Comparison of ENCODE assay signal across 22 mouse cellular contexts in genomic region chr5:147585070-147585469, GRCm38 (mm10).
DNase-seq lines count a peak whose midpoint lies in the region; ATAC-seq and TF ChIP-seq lines count a peak whose summit lies in the region.
"Had no signal": no experiment of that assay in that cellular context is flagged by ENCODE, and none has a peak within 500 bp of the region (broad histone marks: within the 10 kb centered on the region; RNA-seq: fewer than 3 reads in every experiment).

No protein-coding gene starts in this region.

- H3K4me3 ChIP-seq in heart, postnatal 0 days (ENCODE audit: low read depth, low read length) = no peak overlapping the region
- no peak overlapping the region for H3K4me3 ChIP-seq in heart, embryonic 10.5 days
- no peak overlapping the region for H3K4me3 ChIP-seq in lung, embryonic 14.5 days (ENCODE audit: low read depth, low read length)
- H3K4me3 ChIP-seq in forebrain, embryonic 12.5 days (replicated peaks) = no peak overlapping the region
- H3K4me3 ChIP-seq: forebrain, embryonic 10.5 days; liver, embryonic 15.5 days; megakaryocyte, embryonic 14.5 days; myocyte; stomach, embryonic 15.5 days had no signal

- no peak for TF ChIP-seq EP300 in heart, postnatal 0 days (IDR thresholded peaks at IDR 0.05; ENCODE audit: low read depth)

- no peak overlapping the region for H3K4me2 ChIP-seq in heart, postnatal 0 days (ENCODE audit: low read depth, low read length)
- no peak overlapping the region for H3K4me2 ChIP-seq in lung, embryonic 14.5 days
- no peak overlapping the region for H3K4me2 ChIP-seq in forebrain, embryonic 12.5 days
- H3K4me2 ChIP-seq: hindbrain, embryonic 14.5 days; liver, embryonic 15.5 days; stomach, embryonic 15.5 days had no signal

- DNase-seq in heart, postnatal 0 days (ENCODE audit: low spot score) = no peak
- no peak for DNase-seq in heart, embryonic 10.5 days (ENCODE audit: low spot score)
- peak; percentile 24 for DNase-seq in MEL-GATA-1-ER (ENCODE audit: extremely low read depth, low read depth)
- peak; percentile 41 for DNase-seq in lung, embryonic 14.5 days
- peak; percentile 77 for DNase-seq in lung, postnatal 36 days
- no peak for DNase-seq in gastrocnemius, postnatal 14 days
- DNase-seq: cerebellum, adult 18-20 months; cerebellum, postnatal 36 days; gastrocnemius, postnatal 10 days; layer of hippocampus, postnatal 36 days; midbrain, embryonic 14.5 days; right cerebral cortex, postnatal 25 days; thymus, adult 18-20 months; thymus, postnatal 4 days had no signal

- 60% methylated on average over 1 of the region's 1 CpGs for WGBS in heart, postnatal 0 days
- WGBS in heart, embryonic 10.5 days = 64% methylated on average over 1 of the region's 1 CpGs
- WGBS in lung, embryonic 14.5 days = 71% methylated on average over 1 of the region's 1 CpGs
- 90% methylated on average over 1 of the region's 1 CpGs for WGBS in forebrain, embryonic 12.5 days

- H3K9ac ChIP-seq in heart, postnatal 0 days (replicated peaks; ENCODE audit: low read depth, low read length) = no peak overlapping the region
- no peak overlapping the region for H3K9ac ChIP-seq in lung, embryonic 14.5 days
- no peak overlapping the region for H3K9ac ChIP-seq in forebrain, embryonic 12.5 days
- H3K9ac ChIP-seq: hindbrain, embryonic 14.5 days; liver, embryonic 15.5 days; stomach, embryonic 15.5 days had no signal

- no peaks in the 10 kb centered on the region; the same call in 1 of the 2 replicates for H3K36me3 ChIP-seq in heart, postnatal 0 days (replicated peaks; ENCODE audit: control insufficient read depth, insufficient read depth, low read length)
- H3K36me3 ChIP-seq in heart, embryonic 10.5 days = peaks cover 7% of the 10 kb centered on the region; the same call in 1 of the 2 replicates
- no peaks in the 10 kb centered on the region for H3K36me3 ChIP-seq in lung, embryonic 14.5 days (ENCODE audit: insufficient read depth)
- H3K36me3 ChIP-seq in forebrain, embryonic 12.5 days (replicated peaks) = no peaks in the 10 kb centered on the region
- H3K36me3 ChIP-seq: forebrain, embryonic 10.5 days; liver, embryonic 15.5 days; stomach, embryonic 15.5 days had no signal

- peak overlapping the region; percentile 74; the same call in 1 of the 2 replicates for H3K27ac ChIP-seq in heart, postnatal 0 days (ENCODE audit: low read depth)
- no peak overlapping the region for H3K27ac ChIP-seq in heart, embryonic 10.5 days
- no peak overlapping the region for H3K27ac ChIP-seq in lung, embryonic 14.5 days (ENCODE audit: low read depth)
- H3K27ac ChIP-seq in forebrain, embryonic 12.5 days = no peak overlapping the region
- H3K27ac ChIP-seq: forebrain, embryonic 10.5 days; hindbrain, embryonic 14.5 days; liver, embryonic 15.5 days; stomach, embryonic 15.5 days had no signal

- intact Hi-C loops in gastrocnemius, postnatal 14 days (cut with DNase I; ENCODE audit: low total_unique reads) = loop anchor here (5.0 kb wide), 1 partner anchor 262 kb away; no protein-coding TSS in a partner anchor

- TF ChIP-seq CTCF in heart, postnatal 0 days (IDR thresholded peaks at IDR 0.05; ENCODE audit: low read depth) = no peak
- TF ChIP-seq CTCF in lung, embryonic 14.5 days (IDR thresholded peaks at IDR 0.05; ENCODE audit: low read depth) = no peak

- no peaks in the 10 kb centered on the region for H3K27me3 ChIP-seq in heart, postnatal 0 days (ENCODE audit: control insufficient read depth, insufficient read depth, low read length)
- no peaks in the 10 kb centered on the region for H3K27me3 ChIP-seq in heart, embryonic 10.5 days (ENCODE audit: insufficient read depth, poor library complexity, severe bottlenecking)
- H3K27me3 ChIP-seq in lung, embryonic 14.5 days (ENCODE audit: insufficient read depth, low read length) = no peaks in the 10 kb centered on the region
- H3K27me3 ChIP-seq in forebrain, embryonic 12.5 days = no peaks in the 10 kb centered on the region
- H3K27me3 ChIP-seq: liver, embryonic 15.5 days; stomach, embryonic 15.5 days had no signal

- ATAC-seq in heart, postnatal 0 days (ENCODE audit: insufficient read depth, low read depth) = no peak
- ATAC-seq in lung, embryonic 14.5 days (ENCODE audit: insufficient read depth) = no peak
- no peak for ATAC-seq in forebrain, embryonic 12.5 days (ENCODE audit: low FRiP score)
- ATAC-seq: activated CD4-positive, CD25-positive, alpha-beta regulatory T cell, adult 4 months had no signal

- no peaks in the 10 kb centered on the region for H3K9me3 ChIP-seq in heart, postnatal 0 days (replicated peaks; ENCODE audit: control insufficient read depth, low read length)
- H3K9me3 ChIP-seq in heart, embryonic 10.5 days = no peaks in the 10 kb centered on the region
- no peaks in the 10 kb centered on the region for H3K9me3 ChIP-seq in lung, embryonic 14.5 days (ENCODE audit: low read depth, low read length)
- H3K9me3 ChIP-seq in forebrain, embryonic 12.5 days = no peaks in the 10 kb centered on the region
- H3K9me3 ChIP-seq: forebrain, embryonic 10.5 days; liver, embryonic 15.5 days; stomach, embryonic 15.5 days had no signal

- peaks cover 8% of the 10 kb centered on the region; the same call in 1 of the 2 replicates for H3K4me1 ChIP-seq in heart, postnatal 0 days (ENCODE audit: control insufficient read depth, insufficient read depth)
- peaks cover 5% of the 10 kb centered on the region for H3K4me1 ChIP-seq in heart, embryonic 10.5 days
- no peaks in the 10 kb centered on the region for H3K4me1 ChIP-seq in lung, embryonic 14.5 days (ENCODE audit: insufficient read depth)
- no peaks in the 10 kb centered on the region for H3K4me1 ChIP-seq in forebrain, embryonic 12.5 days
- H3K4me1 ChIP-seq: stomach, embryonic 15.5 days had no signal

Comparison
In these comparisons a context has a peak if more than half of its experiments do, and no peak if none do; other contexts are left out.
1. DNase-seq: peak in MEL-GATA-1-ER (single experiment), lung, embryonic 14.5 days (single experiment) and lung, postnatal 36 days (single experiment); none in heart, postnatal 0 days (single experiment), heart, embryonic 10.5 days (single experiment) and gastrocnemius, postnatal 14 days (single experiment).